Mouse (Mus musculus) CD4-positive, CD25-positive, alpha-beta regulatory T cell, adult 2 months (primary cell): ENCODE results near the gene Specc1l.

Experiments used
- DNase-seq: peaks from one replicate; pipeline ENCODE4 v3.0.0-alpha.2; 2012; ENCODE audit warnings: low read depth, low spot score

Specc1l gene

DNA sequence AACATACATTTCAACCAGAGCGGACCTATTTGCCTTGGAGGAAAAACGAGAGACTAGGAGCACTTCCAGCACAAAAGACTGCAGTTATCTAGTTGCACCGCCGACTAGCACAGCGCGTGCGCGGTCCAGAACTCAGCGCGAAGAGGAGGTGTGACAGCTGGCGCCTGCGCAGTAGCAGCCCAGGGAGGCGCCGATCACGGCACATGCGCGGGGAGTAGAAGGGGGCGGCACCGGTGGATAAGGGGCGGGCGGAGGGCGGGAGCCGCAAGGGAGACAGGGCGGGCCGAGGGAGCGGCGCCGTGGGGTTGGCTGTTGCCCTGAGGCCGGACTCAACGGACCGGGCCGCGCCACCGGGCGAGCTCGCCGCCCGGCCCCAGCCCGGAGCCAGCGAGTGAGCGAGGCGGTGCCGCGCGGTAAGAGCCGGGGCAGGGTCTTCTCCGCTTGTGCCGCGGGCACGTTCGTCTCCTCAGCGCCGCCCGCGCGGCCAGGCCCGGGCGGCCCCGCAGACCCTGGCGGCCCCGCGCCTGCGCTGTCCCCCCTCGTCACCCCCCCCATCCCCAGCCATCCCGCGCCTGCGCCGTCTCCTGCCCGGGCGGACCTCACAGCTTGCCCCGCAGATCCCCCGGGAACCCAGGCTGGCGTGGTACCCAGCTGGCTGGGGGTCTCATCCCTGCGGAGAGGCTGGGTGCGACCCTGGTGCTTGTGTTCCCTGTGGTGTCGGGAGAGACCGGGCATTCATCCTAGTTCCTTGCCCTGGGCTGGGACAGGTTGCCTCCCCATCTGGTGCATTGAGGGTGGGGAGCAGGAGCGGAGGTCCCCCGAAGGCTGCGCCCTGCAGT is at the start of gene Specc1l:
Gene Specc1l (plus strand): TSS at position 267 of the 839 bp plus-strand sequence.
- peak; percentile 99 for DNase-seq

GRCm38 (mm10) chr10:75165825-75166481 is 45.9 kb upstream of the Specc1l start:
- DNase-seq: no peak

- DNase-seq: no peak
These were observed 45.3 kb upstream of the Specc1l start for GRCm38 (mm10) chr10:75166601-75167000.

DNA sequence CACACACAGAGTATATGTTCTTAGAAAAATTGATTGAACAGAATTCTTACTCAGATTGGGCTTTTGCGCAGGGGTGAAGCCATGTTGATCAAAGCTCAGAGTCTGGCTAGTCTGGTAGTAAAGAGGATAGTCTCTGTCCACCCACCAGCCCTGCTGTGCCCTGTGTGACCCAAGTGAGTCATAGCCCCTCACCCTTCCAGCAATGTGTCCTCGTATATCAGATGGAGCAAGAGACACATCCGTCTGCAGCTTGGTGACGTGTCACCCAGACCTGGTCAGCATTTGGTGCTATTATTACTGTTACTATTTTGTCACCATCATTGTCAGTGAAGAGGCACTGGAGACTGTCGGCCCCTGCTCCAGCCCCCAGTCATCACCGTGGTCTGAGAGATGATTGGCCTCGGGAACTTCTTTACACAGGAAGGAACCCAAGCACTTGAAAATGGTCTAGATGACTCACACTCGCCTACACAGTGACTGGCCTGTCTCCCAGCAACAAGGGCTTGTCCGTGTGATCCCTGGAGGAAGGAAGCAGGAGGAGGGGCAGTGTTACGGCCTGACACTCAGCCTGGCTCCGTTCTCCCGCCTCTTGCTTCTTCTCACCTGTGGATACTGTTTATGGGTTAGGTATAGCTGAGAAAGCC is 41.5 kb upstream of the Specc1l start:
- no peak for DNase-seq

GRCm38 (mm10) chr10:75173056-75173455 is 38.8 kb upstream of the Specc1l start:
- DNase-seq: no peak

- no peak for DNase-seq
These were observed 38.2 kb upstream of the Specc1l start for GRCm38 (mm10) chr10:75173712-75174111.

DNA sequence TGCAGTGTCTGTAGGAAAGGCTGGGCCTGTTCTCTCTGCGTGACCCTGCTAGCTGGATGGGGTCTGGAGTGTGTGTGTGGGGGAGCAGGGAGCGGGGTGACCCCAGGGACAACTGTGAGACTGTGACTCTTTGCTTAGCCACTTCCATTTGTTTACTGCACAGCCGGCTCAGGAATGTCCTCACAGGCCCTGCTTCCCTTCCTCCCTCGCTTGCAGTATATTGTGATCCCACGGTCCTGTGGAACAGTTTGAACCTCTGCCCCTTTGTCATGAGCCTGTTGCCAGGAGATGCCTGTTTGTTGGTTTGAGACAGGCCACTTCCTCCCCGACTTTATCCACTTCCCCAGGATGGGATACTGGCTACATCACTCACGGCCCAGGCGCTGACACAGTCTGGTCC is 35.4 kb upstream of the Specc1l start:
- DNase-seq: no peak

GRCm38 (mm10) chr10:75178911-75179310 is 33.0 kb upstream of the Specc1l start:
- no peak for DNase-seq

DNA sequence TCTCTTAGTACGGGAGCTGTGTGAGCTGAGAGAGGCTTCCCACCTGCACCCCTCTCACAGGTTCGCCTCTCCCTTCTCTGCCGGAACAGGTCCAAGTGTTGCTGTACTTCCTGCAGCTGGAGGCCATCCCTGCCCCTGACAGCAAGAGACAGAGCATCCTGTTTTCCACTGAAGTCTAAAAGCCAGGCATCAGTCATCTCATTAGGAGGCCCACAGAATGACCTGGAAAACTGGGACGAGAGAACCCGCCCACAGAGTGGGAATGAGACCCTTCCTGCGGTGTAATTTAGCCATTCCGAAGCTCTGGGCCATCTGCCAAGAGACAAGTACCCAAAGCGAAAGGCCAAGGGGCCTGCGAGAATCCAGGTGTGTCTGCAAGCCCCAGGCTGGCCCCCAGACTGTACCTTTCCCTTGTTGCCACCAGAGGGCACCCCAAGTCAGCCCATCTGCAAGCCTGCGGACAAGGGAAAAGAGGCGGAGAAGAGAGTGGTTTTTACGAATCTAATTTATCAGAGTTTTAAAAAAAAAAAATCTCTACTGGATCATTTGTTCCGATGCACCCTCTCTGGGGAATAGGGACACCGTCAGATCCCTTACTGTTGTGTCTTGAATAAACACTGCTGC is 29.6 kb upstream of the Specc1l start:
- peak; percentile 87 for DNase-seq

DNA sequence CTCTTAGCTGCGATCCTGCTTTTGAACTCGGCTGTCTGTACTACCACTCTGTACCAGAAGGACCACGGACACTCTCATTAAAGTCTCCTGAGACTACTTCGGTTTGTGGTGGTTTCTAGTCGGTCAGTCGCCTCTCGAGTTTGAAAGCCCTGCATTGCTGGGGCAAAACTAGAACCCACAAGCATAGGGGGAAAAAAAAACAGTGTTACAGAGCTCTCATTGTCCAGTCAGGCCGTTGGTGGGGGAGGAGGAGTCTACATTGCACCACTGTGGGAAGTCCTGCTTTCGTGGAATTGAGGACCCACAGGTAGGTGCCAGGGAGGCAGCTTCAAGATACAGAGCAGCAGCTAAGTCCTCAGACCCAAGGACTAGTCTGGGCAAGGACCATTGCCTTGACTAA is 27.0 kb upstream of the Specc1l start:
- DNase-seq: no peak

- DNase-seq: no peak
These were observed 25.3 kb upstream of the Specc1l start for GRCm38 (mm10) chr10:75186551-75186950.

GRCm38 (mm10) chr10:75187366-75188056 is 24.4 kb upstream of the Specc1l start:
- no peak for DNase-seq

- peak; percentile 42 for DNase-seq
These were observed 20.2 kb upstream of the Specc1l start for GRCm38 (mm10) chr10:75191647-75192046.

GRCm38 (mm10) chr10:75197817-75198216 is 14.1 kb upstream of the Specc1l start:
- DNase-seq: no peak

GRCm38 (mm10) chr10:75200733-75201132 is 11.1 kb upstream of the Specc1l start:
- no peak for DNase-seq

DNA sequence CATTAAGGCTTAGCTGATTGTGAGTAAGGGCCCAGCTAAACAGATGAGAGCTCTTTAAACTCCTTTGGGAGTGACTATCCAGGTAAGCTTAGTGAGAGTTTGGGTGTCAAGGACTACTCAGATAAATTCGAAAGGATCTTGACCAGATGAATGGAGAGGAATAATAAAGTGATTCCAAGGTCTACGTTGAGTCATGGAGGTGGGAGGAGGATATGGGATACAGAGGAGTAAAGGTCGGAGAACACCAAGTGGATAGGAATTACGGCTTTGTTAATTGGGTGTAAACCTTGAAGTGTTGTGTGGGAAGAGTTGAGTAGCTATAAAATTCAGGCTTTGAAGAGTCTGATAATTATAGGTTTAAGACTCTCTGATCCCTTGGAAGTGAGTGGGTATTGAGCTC is 5.7 kb upstream of the Specc1l start:
- no peak for DNase-seq

GRCm38 (mm10) chr10:75210841-75211240 is 1.0 kb upstream of the Specc1l start:
- no peak for DNase-seq

DNA sequence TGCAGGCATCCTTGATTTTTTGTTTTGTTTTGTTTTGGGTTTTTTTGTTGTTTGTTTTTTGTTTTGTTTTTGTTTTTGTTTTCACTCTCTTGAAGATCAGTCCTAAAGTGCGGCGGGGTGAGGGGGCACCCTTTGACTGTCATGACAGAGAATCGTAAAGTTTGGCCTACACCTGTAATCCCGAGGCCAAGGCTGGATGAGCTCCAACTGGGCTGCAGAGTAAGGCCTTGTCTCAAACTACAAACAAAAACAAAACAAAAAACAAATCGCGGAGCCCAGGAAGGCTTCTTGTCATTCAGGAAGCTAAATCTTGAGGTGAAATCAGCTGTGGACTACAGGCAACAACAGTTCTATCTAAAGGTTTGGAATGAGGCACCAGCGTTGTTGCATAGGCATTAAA is 1.1 kb downstream of the Specc1l start:
- no peak for DNase-seq

- DNase-seq: no peak
These were observed 8.8 kb downstream of the Specc1l start for GRCm38 (mm10) chr10:75220722-75221121.

DNA sequence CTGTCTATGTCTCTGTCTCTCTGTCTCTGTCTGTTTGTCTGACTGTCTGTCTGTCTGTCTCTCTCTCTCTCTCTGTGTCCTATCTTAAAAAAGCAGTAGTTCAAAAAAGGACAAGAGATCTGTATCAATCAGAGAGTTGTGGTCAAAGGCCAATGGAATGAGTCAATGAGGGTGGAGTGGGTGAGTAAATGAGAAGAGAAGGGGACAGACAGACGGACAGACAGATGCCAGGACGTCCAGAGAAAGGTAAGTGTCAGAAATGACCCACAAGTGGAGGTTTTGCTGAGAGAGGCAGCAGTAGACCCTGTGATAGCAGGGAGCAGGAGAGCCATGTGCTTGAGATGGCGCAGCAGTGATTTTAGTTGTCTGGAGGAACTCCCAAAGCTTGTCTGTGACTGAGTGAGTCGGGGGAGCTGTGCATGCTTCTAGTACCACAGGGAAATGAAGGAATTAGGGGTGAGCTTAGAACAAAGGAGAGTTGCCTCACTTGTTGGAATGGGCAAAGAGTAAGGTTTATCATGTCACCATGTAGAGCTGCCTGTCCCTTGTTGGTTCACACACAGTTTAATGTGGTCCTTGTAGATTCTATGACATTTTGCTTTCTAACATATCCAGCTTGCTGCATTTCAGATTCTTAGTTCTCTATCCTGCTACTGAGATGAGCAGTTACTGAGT is 10.2 kb downstream of the Specc1l start:
- no peak for DNase-seq

DNA sequence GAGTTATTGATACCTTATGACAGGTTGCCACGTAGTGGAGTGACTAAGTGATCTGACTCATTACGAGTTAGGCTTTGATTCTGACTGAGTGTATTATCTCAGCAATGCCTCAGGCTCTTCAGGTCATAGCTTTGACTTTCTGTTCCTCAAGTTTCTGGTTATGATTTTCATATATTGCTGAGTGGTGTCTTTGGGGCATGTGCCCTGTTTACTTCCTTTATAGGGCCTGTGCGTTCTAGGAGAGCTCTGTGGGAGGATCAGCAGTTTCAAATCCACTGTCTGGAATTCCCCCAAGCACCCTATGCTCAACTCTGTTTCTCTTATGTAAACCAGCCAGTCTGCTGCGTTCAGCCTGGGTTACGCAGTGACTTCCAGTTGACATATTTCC is 10.7 kb downstream of the Specc1l start:
- peak; percentile 79 for DNase-seq
